Mouse (Mus musculus): Measurements from ENCODE around the gene Iqch.
"Not testable (repeated sequence)": the region's sequence is repeated elsewhere in the genome, so short reads cannot be mapped to it uniquely, and the experiment has no call there.

Gene Iqch

GRCm38 (mm10) chr9:63568314-63568713, 34.0 kb downstream of the Iqch start:
- no peak for DNase-seq (ENCODE audit: low read depth, low spot score)

- DNase-seq (ENCODE audit: low read depth, low spot score) = no peak
Measured at GRCm38 (mm10) chr9:63563436-63563835, 38.9 kb downstream of the Iqch start.

- no peak for DNase-seq (ENCODE audit: low read depth, low spot score)
Measured at GRCm38 (mm10) chr9:63561931-63562330, 40.4 kb downstream of the Iqch start.

- DNase-seq (ENCODE audit: low read depth, low spot score) = no peak
Measured at GRCm38 (mm10) chr9:63556933-63557332, 45.4 kb downstream of the Iqch start.

- no peak for DNase-seq (ENCODE audit: low read depth, low spot score)
Measured at GRCm38 (mm10) chr9:63556316-63556715, 46.0 kb downstream of the Iqch start.

GRCm38 (mm10) chr9:63555460-63555990, 46.8 kb downstream of the Iqch start:
- DNase-seq (ENCODE audit: low read depth, low spot score) = peak; percentile 55

- peak; percentile 47 for DNase-seq (ENCODE audit: low read depth, low spot score)
Measured at GRCm38 (mm10) chr9:63553628-63554027, 48.7 kb downstream of the Iqch start.

- DNase-seq (ENCODE audit: low read depth, low spot score) = not testable (repeated sequence)
Measured at GRCm38 (mm10) chr9:63550701-63551100, 51.6 kb downstream of the Iqch start.

GRCm38 (mm10) chr9:63548966-63549365, 53.3 kb downstream of the Iqch start:
- no peak for DNase-seq (ENCODE audit: low read depth, low spot score)

GRCm38 (mm10) chr9:63541926-63542325, 60.4 kb downstream of the Iqch start:
- no peak for DNase-seq (ENCODE audit: low read depth, low spot score)

GRCm38 (mm10) chr9:63541301-63541700, 61.0 kb downstream of the Iqch start:
- DNase-seq (ENCODE audit: low read depth, low spot score) = no peak

GRCm38 (mm10) chr9:63537489-63537888, 64.8 kb downstream of the Iqch start:
- no peak for DNase-seq (ENCODE audit: low read depth, low spot score)

- DNase-seq (ENCODE audit: low read depth, low spot score) = no peak
Measured at GRCm38 (mm10) chr9:63535042-63535441, 67.3 kb downstream of the Iqch start.

GRCm38 (mm10) chr9:63534371-63534780, 67.9 kb downstream of the Iqch start:
- no peak for DNase-seq (ENCODE audit: low read depth, low spot score)

- no peak for DNase-seq (ENCODE audit: low read depth, low spot score)
Measured at GRCm38 (mm10) chr9:63532966-63533711, 69.2 kb downstream of the Iqch start.

GRCm38 (mm10) chr9:63523937-63524253, 78.4 kb downstream of the Iqch start:
- no peak for DNase-seq (ENCODE audit: low read depth, low spot score)

- DNase-seq (ENCODE audit: low read depth, low spot score) = no peak
Measured at GRCm38 (mm10) chr9:63523251-63523936, 78.9 kb downstream of the Iqch start.

- no peak for DNase-seq (ENCODE audit: low read depth, low spot score)
Measured at GRCm38 (mm10) chr9:63512851-63513250, 89.4 kb downstream of the Iqch start.

GRCm38 (mm10) chr9:63511034-63511433, 91.3 kb downstream of the Iqch start:
- DNase-seq (ENCODE audit: low read depth, low spot score) = peak; percentile 3

- DNase-seq (ENCODE audit: low read depth, low spot score) = no peak
Measured at GRCm38 (mm10) chr9:63507110-63507509, 95.2 kb downstream of the Iqch start.

- no peak for DNase-seq (ENCODE audit: low read depth, low spot score)
Measured at GRCm38 (mm10) chr9:63503890-63504289, 98.4 kb downstream of the Iqch start.

- DNase-seq (ENCODE audit: low read depth, low spot score) = peak; percentile 47
Measured at GRCm38 (mm10) chr9:63501516-63501915, 100.8 kb downstream of the Iqch start.

GRCm38 (mm10) chr9:63499912-63500311, 102.4 kb downstream of the Iqch start:
- no peak for DNase-seq (ENCODE audit: low read depth, low spot score)

All from 3T3-L1 (cell line).